Mouse (Mus musculus) liver, embryonic 14.5 days (tissue): ENCODE data around the gene Pank2. TPM values are rescaled to one million over a fixed set of nuclear protein-coding genes. Genes with fewer than 3 reads are reported as not detected.

Experiments used
- ATAC-seq: fragments of 200-750 bp; cut with Nextera tagmentation; 2 replicates; pipeline ENCODE4 v1.8.0; 2017; ENCODE audit warnings: moderate number of reproducible peaks, mild to moderate bottlenecking, moderate library complexity; ENCODE audit not compliant: insufficient read depth
- DNase-seq, 3 experiments: peaks; one replicate each; pipeline ENCODE4 v3.0.0-alpha.2; 2012 to 2013; ENCODE audit warnings: low read depth in 3 of 3, low spot score in 3 of 3
- H3K27ac ChIP-seq: fragments of 300-500 bp; sonication (generic); 2 replicates; pipeline ENCODE4 v1.5.1; 2014; ENCODE audit warnings: moderate library complexity, mild to moderate bottlenecking, control low read depth, inconsistent platforms
- H3K27me3 ChIP-seq: fragments of 300-500 bp; sonication (generic); 2 replicates; pipeline ENCODE4 v1.6.1; 2014; ENCODE audit warnings: mild to moderate bottlenecking, low read length, moderate library complexity; ENCODE audit not compliant: control insufficient read depth, insufficient read depth
- H3K36me3 ChIP-seq: fragments of 300-500 bp; sonication (generic); replicated peaks from 2 replicates; pipeline ENCODE4 v1.6.1; 2014; ENCODE audit warnings: low read depth; ENCODE audit not compliant: control insufficient read depth, insufficient read depth
- H3K4me1 ChIP-seq, 2 experiments: fragments of 200-500 bp in 1 of 2; fragments of 300-500 bp in 1 of 2; sonication (generic) in 1 of 2; replicated peaks; 2 replicates each; pipeline ENCODE4 v1.6.1; 2012 to 2014; ENCODE audit warnings: antibody characterized with exemption in 1 of 2, inconsistent platforms in 1 of 2, low read length in 1 of 2; ENCODE audit not compliant: control insufficient read depth in 2 of 2, insufficient read depth in 2 of 2
- H3K4me2 ChIP-seq: fragments of 300-500 bp; sonication (generic); 2 replicates; pipeline ENCODE4 v1.6.1; 2014; ENCODE audit warnings: low read depth, mild to moderate bottlenecking, control low read depth, moderate library complexity
- H3K4me3 ChIP-seq, 2 experiments: fragments of 200-500 bp in 1 of 2; fragments of 300-500 bp in 1 of 2; sonication (generic) in 1 of 2; 2 replicates each; pipeline ENCODE4 v1.5.1; 2012 to 2014; ENCODE audit warnings: low read depth in 2 of 2, low read length in 2 of 2, mild to moderate bottlenecking in 2 of 2, control low read depth in 1 of 2, inconsistent platforms in 1 of 2, moderate library complexity in 1 of 2; ENCODE audit not compliant: insufficient read depth in 1 of 2
- H3K9ac ChIP-seq: fragments of 300-500 bp; sonication (generic); replicated peaks from 2 replicates; pipeline ENCODE4 v1.6.1; 2014; ENCODE audit warnings: mild to moderate bottlenecking, control low read depth, moderate library complexity
- H3K9me3 ChIP-seq: fragments of 300-500 bp; sonication (generic); 2 replicates; pipeline ENCODE4 v1.6.1; 2016; ENCODE audit warnings: low read length, mixed read lengths; ENCODE audit not compliant: control insufficient read depth
- CTCF ChIP-seq: IDR thresholded peaks from 2 replicates; pipeline ENCODE4 v1.5.1; 2016; ENCODE audit warnings: antibody characterized with exemption, low read depth, control low read depth
- EP300 ChIP-seq: IDR thresholded peaks from 2 replicates; pipeline ENCODE4 v1.6.1; 2016; ENCODE audit warnings: antibody characterized with exemption, low read depth
- WGBS: fragments of 180-500 bp; shearing (Covaris S2); extraction: QIAGEN DNeasy Blood & Tissue Kit; methylation state at CpG from one replicate; pipeline ENCODE4 v1.1.7; 2014; ENCODE audit not compliant: insufficient replicate concordance; 5-methylcytosine and 5-hydroxymethylcytosine counted together
- polyA plus RNA-seq, 2 experiments: library from polyadenylated mRNA; depleted of rRNA in 1 of 2; stranded (reverse) in 1 of 2; unstranded in 1 of 2; fragments of >200 nt; fragmentation: Nextera tagmentation in 1 of 2; extraction: Ambion mirVana in 1 of 2; gene quantifications; 2 replicates each; pipeline versions ENCODE4 v1.2.1 to v1.2.3; 2012 to 2014

Pank2 gene
- polyA plus RNA-seq, 2 experiments: 14.3 to 24.3 TPM

GRCm38 (mm10) chr2:131227243-131227642 is 35.1 kb upstream of the Pank2 start:
- Histone ChIP-seq H3K9ac (no peak overlapping the region), H3K4me3 (no peak overlapping the region), H3K9me3 (no peaks in the 10 kb centered on the region), H3K27ac (no peak overlapping the region), H3K27me3 (no peaks in the 10 kb centered on the region), H3K36me3 (no peaks in the 10 kb centered on the region), H3K4me1 (peaks cover 34 to 42% of the 10 kb centered on the region in 2 experiments), H3K4me2 (no peak overlapping the region)
- ATAC-seq: no peak
- DNase-seq: no peak
- 39% methylated on average over 3 of the region's 3 CpGs for WGBS
- TF ChIP-seq CTCF (no peak), EP300 (no peak)

GRCm38 (mm10) chr2:131232558-131232957 is 29.7 kb upstream of the Pank2 start:
- DNase-seq (peak; percentile 81 to 83 (median 82)), ATAC-seq (peak; percentile 59)
- WGBS: 60% methylated on average over 2 of the region's 2 CpGs
- peak overlapping the region; percentile 23; the same call in 1 of the 2 replicates for H3K9ac ChIP-seq
- H3K4me1 ChIP-seq: peaks cover 31 to 37% of the 10 kb centered on the region in 2 experiments
- H3K4me3 ChIP-seq: no peak overlapping the region
- no peaks in the 10 kb centered on the region for H3K9me3 ChIP-seq
- H3K27ac ChIP-seq: peak overlapping the region; percentile 84
- H3K4me2 ChIP-seq: peak overlapping the region; percentile 88
- TF ChIP-seq EP300 (no peak), CTCF (peak; percentile 33)
- H3K36me3 ChIP-seq: no peaks in the 10 kb centered on the region; the same call in 1 of the 2 replicates
- no peaks in the 10 kb centered on the region for H3K27me3 ChIP-seq

- ATAC-seq (peak; percentile 98), DNase-seq (peak; percentile 93 to 95 (median 95))
- Histone ChIP-seq H3K4me2 (peak within 1 kb of the TSS; percentile 88), H3K4me3 (peak within 1 kb of the TSS; percentile 65 to 73), H3K27ac (peak within 1 kb of the TSS; percentile 84), H3K36me3 (no peaks in the 10 kb centered on the region; the same call in 1 of the 2 replicates), H3K27me3 (no peaks in the 10 kb centered on the region), H3K9me3 (no peaks in the 10 kb centered on the region), H3K9ac (peak within 1 kb of the TSS; percentile 86), H3K4me1 (peaks cover 31 to 37% of the 10 kb centered on the region in 2 experiments)
- TF ChIP-seq EP300 (no peak), CTCF (no peak)
- WGBS: 16% methylated on average over 29 of the region's 29 CpGs
Observed at GRCm38 (mm10) chr2:131233307-131234126, 28.8 kb upstream of the Pank2 start, which contains the start of gene Mavs. TSS of gene Mavs (plus strand) at chr2:131234063.

DNA sequence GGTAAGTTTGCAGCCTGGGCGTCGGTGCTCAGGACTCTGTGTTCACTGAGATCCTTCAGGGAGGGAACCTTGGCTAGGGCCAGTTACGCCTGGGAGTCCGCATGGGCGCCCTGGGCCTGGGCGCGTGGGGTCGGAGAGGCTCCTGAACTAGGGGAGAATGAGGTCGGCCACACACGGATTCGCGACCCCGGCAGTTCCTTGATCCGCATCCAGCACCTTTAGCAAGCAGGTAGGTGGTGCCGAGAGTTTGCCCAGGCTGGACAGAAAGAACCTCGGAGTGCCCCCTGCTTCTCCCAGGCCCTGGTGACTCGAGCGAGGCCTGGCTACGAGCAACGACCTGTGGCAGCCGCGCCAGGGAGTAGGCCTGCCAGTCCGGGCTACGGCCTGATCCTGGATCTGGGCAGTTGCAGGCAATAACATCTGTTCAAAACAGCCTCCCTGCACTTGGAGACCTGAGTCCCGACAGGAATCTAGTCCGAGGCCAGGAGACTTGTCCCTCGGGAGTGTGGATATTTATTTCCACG is 28.1 kb upstream of the Pank2 start:
- peak; percentile 52 for ATAC-seq
- H3K4me3 ChIP-seq: peak overlapping the region; percentile 65 to 73
- no peak for DNase-seq
- peak overlapping the region; percentile 86 for H3K9ac ChIP-seq
- 12% methylated on average over 28 of the region's 28 CpGs for WGBS
- no peaks in the 10 kb centered on the region for H3K27me3 ChIP-seq
- H3K9me3 ChIP-seq: no peaks in the 10 kb centered on the region
- H3K4me2 ChIP-seq: peak overlapping the region; percentile 88
- no peak for TF ChIP-seq EP300
- no peak for TF ChIP-seq CTCF
- peaks cover 31 to 37% of the 10 kb centered on the region in 2 experiments for H3K4me1 ChIP-seq
- peaks cover under 1% of the 10 kb centered on the region; the same call in 1 of the 2 replicates for H3K36me3 ChIP-seq
- peak overlapping the region; percentile 79 for H3K27ac ChIP-seq
